Comparison of ENCODE assay signal across 15 mouse cellular contexts in genomic region chr2:148510008-148510681, GRCm38 (mm10).
DNase-seq lines count a peak whose midpoint lies in the region; ATAC-seq and TF ChIP-seq lines count a peak whose summit lies in the region.
"Had no signal": no experiment of that assay in that cellular context is flagged by ENCODE, and none has a peak within 500 bp of the region (broad histone marks: within the 10 kb centered on the region; RNA-seq: fewer than 3 reads in every experiment).

No protein-coding gene starts in this region.

- no peaks in the 10 kb centered on the region for H3K27me3 ChIP-seq in intestine, embryonic 15.5 days (replicated peaks)
- H3K27me3 ChIP-seq in intestine, postnatal 0 days (replicated peaks; ENCODE audit: control insufficient read depth, insufficient read depth, low read length), result no peaks in the 10 kb centered on the region
- no peaks in the 10 kb centered on the region for H3K27me3 ChIP-seq in lung, postnatal 0 days (replicated peaks; ENCODE audit: insufficient read depth, low read length)
- H3K27me3 ChIP-seq in liver, postnatal 0 days (ENCODE audit: insufficient read depth, low read length), result no peaks in the 10 kb centered on the region
- H3K27me3 ChIP-seq: heart, embryonic 13.5 days; liver, embryonic 15.5 days had no signal

- no peak overlapping the region for H3K4me3 ChIP-seq in intestine, embryonic 15.5 days (replicated peaks)
- no peak overlapping the region for H3K4me3 ChIP-seq in intestine, postnatal 0 days (ENCODE audit: low read depth, low read length)
- H3K4me3 ChIP-seq in lung, postnatal 0 days (ENCODE audit: low read depth, low read length), result no peak overlapping the region
- no peak overlapping the region for H3K4me3 ChIP-seq in liver, postnatal 0 days (ENCODE audit: low read depth, low read length)
- H3K4me3 ChIP-seq: heart, embryonic 13.5 days; liver, embryonic 15.5 days had no signal

- 0 out of 2 replicates have a peak, but pooled peaks cover 3% of the 10 kb centered on the region for H3K4me1 ChIP-seq in intestine, embryonic 15.5 days (replicated peaks)
- no peaks in the 10 kb centered on the region for H3K4me1 ChIP-seq in intestine, postnatal 0 days (replicated peaks; ENCODE audit: control insufficient read depth, insufficient read depth, low read length)
- H3K4me1 ChIP-seq in lung, postnatal 0 days (ENCODE audit: insufficient read depth, low read depth, low read length), result peaks cover 6% of the 10 kb centered on the region
- H3K4me1 ChIP-seq in liver, postnatal 0 days (ENCODE audit: insufficient read depth), result peaks cover 10% of the 10 kb centered on the region; the same call in 1 of the 2 replicates
- H3K4me1 ChIP-seq: liver, embryonic 15.5 days had no signal

- H3K9me3 ChIP-seq in intestine, embryonic 15.5 days, result no peaks in the 10 kb centered on the region
- H3K9me3 ChIP-seq in intestine, postnatal 0 days (ENCODE audit: control insufficient read depth), result no peaks in the 10 kb centered on the region
- H3K9me3 ChIP-seq in lung, postnatal 0 days (ENCODE audit: low read length), result no peaks in the 10 kb centered on the region
- no peaks in the 10 kb centered on the region for H3K9me3 ChIP-seq in liver, postnatal 0 days (ENCODE audit: low read length)
- H3K9me3 ChIP-seq: heart, embryonic 13.5 days; liver, embryonic 15.5 days had no signal

- no peak for TF ChIP-seq EP300 in lung, postnatal 0 days (IDR thresholded peaks at IDR 0.05)
- no peak for TF ChIP-seq EP300 in liver, postnatal 0 days (IDR thresholded peaks at IDR 0.05; ENCODE audit: low read depth)

- no peak overlapping the region for H3K9ac ChIP-seq in intestine, embryonic 15.5 days
- H3K9ac ChIP-seq in intestine, postnatal 0 days (ENCODE audit: low read depth, low read length), result no peak overlapping the region
- no peak overlapping the region for H3K9ac ChIP-seq in lung, postnatal 0 days (replicated peaks; ENCODE audit: low read depth)
- H3K9ac ChIP-seq in liver, postnatal 0 days (replicated peaks), result no peak overlapping the region
- H3K9ac ChIP-seq: heart, embryonic 13.5 days; liver, embryonic 15.5 days had no signal

- DNase-seq in urinary bladder, postnatal 25 days (ENCODE audit: low spot score), result peak; percentile 14
- DNase-seq in urinary bladder, adult 2 months (ENCODE audit: low spot score), result no peak
- DNase-seq in lung, postnatal 0 days (ENCODE audit: low spot score), result peak; percentile 81
- DNase-seq in layer of hippocampus, adult 9-11 months, result no peak
- DNase-seq in liver, postnatal 0 days, result no peak
- DNase-seq: adrenal gland, postnatal 25 days; cerebellum, adult 11-12 months; kidney, postnatal 36 days; thymus, postnatal 14 days had no signal

- no peak for TF ChIP-seq CTCF in intestine, postnatal 0 days (IDR thresholded peaks at IDR 0.05; ENCODE audit: low read depth)
- TF ChIP-seq CTCF in lung, postnatal 0 days (IDR thresholded peaks at IDR 0.05), result no peak
- no peak for TF ChIP-seq CTCF in liver, postnatal 0 days (IDR thresholded peaks at IDR 0.05; ENCODE audit: low read depth)

- ATAC-seq in intestine, embryonic 15.5 days, result peak; percentile 25; the same call in 1 of the 2 replicates
- no peak for ATAC-seq in intestine, postnatal 0 days
- ATAC-seq in lung, postnatal 0 days, result peak; percentile 66
- ATAC-seq in liver, postnatal 0 days, result no peak
- ATAC-seq: hindbrain, postnatal 0 days had no signal

- H3K36me3 ChIP-seq in intestine, embryonic 15.5 days, result no peaks in the 10 kb centered on the region
- H3K36me3 ChIP-seq in intestine, postnatal 0 days (ENCODE audit: control insufficient read depth, insufficient read depth), result no peaks in the 10 kb centered on the region
- no peaks in the 10 kb centered on the region for H3K36me3 ChIP-seq in lung, postnatal 0 days (ENCODE audit: insufficient read depth, low read length)
- no peaks in the 10 kb centered on the region for H3K36me3 ChIP-seq in liver, postnatal 0 days (replicated peaks; ENCODE audit: insufficient read depth, low read length)
- H3K36me3 ChIP-seq: heart, embryonic 13.5 days; liver, embryonic 15.5 days had no signal

- H3K4me2 ChIP-seq in intestine, embryonic 15.5 days (replicated peaks), result no peak overlapping the region
- H3K4me2 ChIP-seq in intestine, postnatal 0 days (replicated peaks; ENCODE audit: low read depth), result no peak overlapping the region
- no peak overlapping the region for H3K4me2 ChIP-seq in lung, postnatal 0 days (replicated peaks; ENCODE audit: low read depth, low read length)
- no peak overlapping the region for H3K4me2 ChIP-seq in liver, postnatal 0 days (ENCODE audit: low read depth, low read length)
- H3K4me2 ChIP-seq: heart, embryonic 13.5 days; liver, embryonic 15.5 days; midbrain, embryonic 11.5 days had no signal

- 73% methylated on average over 13 of the region's 13 CpGs for WGBS in intestine, embryonic 15.5 days
- 74% methylated on average over 13 of the region's 13 CpGs for WGBS in intestine, postnatal 0 days
- WGBS in lung, postnatal 0 days, result 56% methylated on average over 13 of the region's 13 CpGs
- WGBS in liver, postnatal 0 days (ENCODE audit: insufficient replicate concordance), result 80% methylated on average over 13 of the region's 13 CpGs

- H3K27ac ChIP-seq in intestine, embryonic 15.5 days, result no peak overlapping the region
- no peak overlapping the region for H3K27ac ChIP-seq in intestine, postnatal 0 days (ENCODE audit: low read depth, low read length)
- H3K27ac ChIP-seq in lung, postnatal 0 days (ENCODE audit: low read length), result peak overlapping the region; percentile 73
- no peak overlapping the region for H3K27ac ChIP-seq in liver, postnatal 0 days (ENCODE audit: low read depth)
- H3K27ac ChIP-seq: heart, embryonic 13.5 days; hindbrain, postnatal 0 days; liver, embryonic 15.5 days had no signal

Comparison
In these comparisons a context has a peak if more than half of its experiments do, and no peak if none do; other contexts are left out.
1. ATAC-seq: peak in intestine, embryonic 15.5 days (single experiment) and lung, postnatal 0 days (single experiment); none in intestine, postnatal 0 days (single experiment) and liver, postnatal 0 days (single experiment).
2. DNase-seq: peak in urinary bladder, postnatal 25 days (single experiment) and lung, postnatal 0 days (single experiment); none in urinary bladder, adult 2 months (single experiment), layer of hippocampus, adult 9-11 months (single experiment) and liver, postnatal 0 days (single experiment).